Mouse (Mus musculus): Measurements from ENCODE around the gene Ccdc32. TPM values are rescaled to one million over a fixed set of nuclear protein-coding genes. Genes with fewer than 3 reads are reported as not detected.
A peak's percentile ranks its signal among the peaks of the same experiment; 100 is the strongest.

Gene Ccdc32
- polyA plus RNA-seq (2012; rRNA removed), result 3.9 and 4.0 TPM in 2 replicates

- TF ChIP-seq POLR2A (IDR thresholded peaks at IDR 0.05; ENCODE audit: low read depth, low read length), result no peak
- no peak for TF ChIP-seq CTCF (IDR thresholded peaks at IDR 0.05; ENCODE audit: extremely low read depth, insufficient read depth, insufficient read length, insufficient replicate concordance)
- Histone ChIP-seq H3K36me3 (ENCODE audit: control insufficient read depth, insufficient read depth, low read length) (peaks cover 5% of the 10 kb centered on the region; the same call in 1 of the 2 replicates), H3K27me3 (ENCODE audit: control insufficient read depth, insufficient read depth, low read length) (no peaks in the 10 kb centered on the region), H3K4me3 (ENCODE audit: extremely low read depth, insufficient read depth, insufficient read length) (peak within 1 kb of the TSS; percentile 85), H3K27ac (ENCODE audit: insufficient read depth, low read length) (peak within 1 kb of the TSS; percentile 33; the same call in 1 of the 2 replicates), H3K4me1 (ENCODE audit: control insufficient read depth, insufficient read depth, insufficient read length) (peaks cover 3% of the 10 kb centered on the region; the same call in 1 of the 2 replicates)
- peak; percentile 83 to 94 for DNase-seq (ENCODE audit: low read depth in 1 of 2, low spot score in 2 of 2)
- WGBS, result under 1% methylated on average over 28 of the region's 28 CpGs
Measured at GRCm38 (mm10) chr2:119028941-119029551, at the start of gene Ccdc32. Gene Ccdc32, minus strand, starts transcription at chr2:119029393.

- H3K27ac ChIP-seq (ENCODE audit: insufficient read depth, low read length), result no peak overlapping the region
- H3K4me1 ChIP-seq (ENCODE audit: control insufficient read depth, insufficient read depth, insufficient read length), result no peaks in the 10 kb centered on the region
- 94% methylated on average over 4 of the region's 4 CpGs for WGBS
- H3K27me3 ChIP-seq (ENCODE audit: control insufficient read depth, insufficient read depth, low read length), result no peaks in the 10 kb centered on the region
- H3K36me3 ChIP-seq (ENCODE audit: control insufficient read depth, insufficient read depth, low read length), result no peaks in the 10 kb centered on the region
- no peak for DNase-seq (ENCODE audit: low read depth in 1 of 2, low spot score in 2 of 2)
- H3K4me3 ChIP-seq (ENCODE audit: extremely low read depth, insufficient read depth, insufficient read length), result no peak overlapping the region
- TF ChIP-seq CTCF (IDR thresholded peaks at IDR 0.05; ENCODE audit: extremely low read depth, insufficient read depth, insufficient read length, insufficient replicate concordance), result no peak
- no peak for TF ChIP-seq POLR2A (IDR thresholded peaks at IDR 0.05; ENCODE audit: low read depth, low read length)
Measured at GRCm38 (mm10) chr2:119072397-119072796, 43.2 kb upstream of the Ccdc32 start.

GRCm38 (mm10) chr2:119060139-119060538 is 30.9 kb upstream of the Ccdc32 start:
- Histone ChIP-seq H3K27ac (ENCODE audit: insufficient read depth, low read length) (no peak overlapping the region), H3K36me3 (ENCODE audit: control insufficient read depth, insufficient read depth, low read length) (no peaks in the 10 kb centered on the region; the same call in 1 of the 2 replicates), H3K4me1 (ENCODE audit: control insufficient read depth, insufficient read depth, insufficient read length) (no peaks in the 10 kb centered on the region), H3K27me3 (ENCODE audit: control insufficient read depth, insufficient read depth, low read length) (no peaks in the 10 kb centered on the region), H3K4me3 (ENCODE audit: extremely low read depth, insufficient read depth, insufficient read length) (no peak overlapping the region)
- TF ChIP-seq POLR2A (IDR thresholded peaks at IDR 0.05; ENCODE audit: low read depth, low read length) (no peak), CTCF (IDR thresholded peaks at IDR 0.05; ENCODE audit: extremely low read depth, insufficient read depth, insufficient read length, insufficient replicate concordance) (no peak)
- no peak for DNase-seq (ENCODE audit: low read depth in 1 of 2, low spot score in 2 of 2)
- 77% methylated on average over 2 of the region's 2 CpGs for WGBS

- 22% methylated on average over 4 of the region's 4 CpGs for WGBS
- H3K4me1 ChIP-seq (ENCODE audit: control insufficient read depth, insufficient read depth, insufficient read length), result peaks cover 2% of the 10 kb centered on the region; the same call in 1 of the 2 replicates
Measured at GRCm38 (mm10) chr2:119050132-119050650, 21.0 kb upstream of the Ccdc32 start.

GRCm38 (mm10) chr2:119047849-119048248 is 18.7 kb upstream of the Ccdc32 start:
- TF ChIP-seq POLR2A (IDR thresholded peaks at IDR 0.05; ENCODE audit: low read depth, low read length) (no peak), CTCF (IDR thresholded peaks at IDR 0.05; ENCODE audit: extremely low read depth, insufficient read depth, insufficient read length, insufficient replicate concordance) (no peak)
- Histone ChIP-seq H3K4me3 (ENCODE audit: extremely low read depth, insufficient read depth, insufficient read length) (peak overlapping the region; percentile 23; the same call in 1 of the 2 replicates), H3K36me3 (ENCODE audit: control insufficient read depth, insufficient read depth, low read length) (no peaks in the 10 kb centered on the region), H3K27ac (ENCODE audit: insufficient read depth, low read length) (no peak overlapping the region), H3K4me1 (ENCODE audit: control insufficient read depth, insufficient read depth, insufficient read length) (peaks cover 2% of the 10 kb centered on the region; the same call in 1 of the 2 replicates), H3K27me3 (ENCODE audit: control insufficient read depth, insufficient read depth, low read length) (no peaks in the 10 kb centered on the region)
- DNase-seq (ENCODE audit: low read depth in 1 of 2, low spot score in 2 of 2), result no peak
- WGBS, result 20% methylated on average over 4 of the region's 4 CpGs

More at GRCm38 (mm10) chr2:119050132-119050650, 21.0 kb upstream of the Ccdc32 start:
- no peak overlapping the region for H3K27ac ChIP-seq (ENCODE audit: insufficient read depth, low read length)
- H3K27me3 ChIP-seq (ENCODE audit: control insufficient read depth, insufficient read depth, low read length), result no peaks in the 10 kb centered on the region
- H3K4me3 ChIP-seq (ENCODE audit: extremely low read depth, insufficient read depth, insufficient read length), result no peak overlapping the region
- H3K36me3 ChIP-seq (ENCODE audit: control insufficient read depth, insufficient read depth, low read length), result no peaks in the 10 kb centered on the region
- DNase-seq (ENCODE audit: low read depth in 1 of 2, low spot score in 2 of 2), result no peak
- TF ChIP-seq POLR2A (IDR thresholded peaks at IDR 0.05; ENCODE audit: low read depth, low read length), result no peak

GRCm38 (mm10) chr2:119046649-119047611 is 17.7 kb upstream of the Ccdc32 start, which contains the start of gene Knl1:
Gene Knl1, plus strand, starts transcription at chr2:119047119.
- under 1% methylated on average over 77 of the region's 77 CpGs for WGBS

More at GRCm38 (mm10) chr2:119046649-119047611, 17.7 kb upstream of the Ccdc32 start, which contains the start of gene Knl1:
- no peaks in the 10 kb centered on the region for H3K36me3 ChIP-seq (ENCODE audit: control insufficient read depth, insufficient read depth, low read length)
- DNase-seq (ENCODE audit: low read depth in 1 of 2, low spot score in 2 of 2), result peak; percentile 85 to 95
- H3K4me1 ChIP-seq (ENCODE audit: control insufficient read depth, insufficient read depth, insufficient read length), result peaks cover 2% of the 10 kb centered on the region; the same call in 1 of the 2 replicates
- H3K27me3 ChIP-seq (ENCODE audit: control insufficient read depth, insufficient read depth, low read length), result no peaks in the 10 kb centered on the region
- TF ChIP-seq CTCF (IDR thresholded peaks at IDR 0.05; ENCODE audit: extremely low read depth, insufficient read depth, insufficient read length, insufficient replicate concordance) (no peak), POLR2A (IDR thresholded peaks at IDR 0.05; ENCODE audit: low read depth, low read length) (no peak)
- peak within 1 kb of the TSS; percentile 97 for H3K4me3 ChIP-seq (ENCODE audit: extremely low read depth, insufficient read depth, insufficient read length)
- H3K27ac ChIP-seq (ENCODE audit: insufficient read depth, low read length), result peak within 1 kb of the TSS; percentile 90; the same call in 1 of the 2 replicates
